Comparison of ENCODE assay signal across 8 mouse cellular contexts in genomic region chr5:53589172-53589960, GRCm38 (mm10).
A peak's percentile ranks its signal among the peaks of the same experiment; 100 is the strongest.
DNase-seq lines count a peak whose midpoint lies in the region; ATAC-seq and TF ChIP-seq lines count a peak whose summit lies in the region.

No protein-coding gene starts in this region.

- peak overlapping the region; percentile 99 for H3K27ac ChIP-seq in forebrain, embryonic 10.5 days
- H3K27ac ChIP-seq in heart, embryonic 15.5 days, result peak overlapping the region; percentile 100
- H3K27ac ChIP-seq in liver, embryonic 14.5 days, result peak overlapping the region; percentile 0
- peak overlapping the region; percentile 97 for H3K27ac ChIP-seq in neural tube, embryonic 11.5 days (ENCODE audit: low read depth, low read length)
- H3K27ac ChIP-seq in stomach, postnatal 0 days (replicated peaks), result peak overlapping the region; percentile 100

- 0 out of 2 replicates have a peak, but pooled peaks have one; percentile 22 for TF ChIP-seq EP300 in liver, embryonic 14.5 days (IDR thresholded peaks at IDR 0.05; ENCODE audit: low read depth)
- peak; percentile 95 for TF ChIP-seq EP300 in stomach, postnatal 0 days (optimal IDR thresholded peaks at IDR 0.05)

- WGBS in forebrain, embryonic 10.5 days, result under 1% methylated on average over 68 of the region's 72 CpGs
- under 1% methylated on average over 72 of the region's 72 CpGs for WGBS in heart, embryonic 15.5 days
- WGBS in liver, embryonic 14.5 days (ENCODE audit: insufficient replicate concordance), result under 1% methylated on average over 72 of the region's 72 CpGs
- WGBS in neural tube, embryonic 11.5 days, result under 1% methylated on average over 59 of the region's 72 CpGs
- under 1% methylated on average over 70 of the region's 72 CpGs for WGBS in stomach, postnatal 0 days

- DNase-seq in CD8-positive naive resting alpha-beta T cell, adult 2 months (ENCODE audit: low read depth in 2 of 2, low spot score in 2 of 2), result peak; percentile 91 to 92
- DNase-seq in c-Kit-positive CD71-negative TER-119-negative erythroid progenitor cells, embryonic 14.5 days (ENCODE audit: low read depth), result peak; percentile 80
- peak; percentile 95 for DNase-seq in forebrain, embryonic 10.5 days (ENCODE audit: extremely low spot score, low spot score)
- DNase-seq in kidney, postnatal 25 days, result peak; percentile 95 to 98
- DNase-seq in liver, embryonic 14.5 days (ENCODE audit: low read depth in 3 of 3, low spot score in 3 of 3), result peak; percentile 81 to 86 (median 81)
- peak; percentile 98 for DNase-seq in neural tube, embryonic 11.5 days (ENCODE audit: low spot score)
- peak; percentile 98 for DNase-seq in stomach, postnatal 0 days (ENCODE audit: low spot score)

- peak overlapping the region; percentile 99 for H3K9ac ChIP-seq in heart, embryonic 15.5 days
- H3K9ac ChIP-seq in liver, embryonic 14.5 days (replicated peaks), result peak overlapping the region; percentile 64
- peak overlapping the region; percentile 99 for H3K9ac ChIP-seq in neural tube, embryonic 11.5 days (ENCODE audit: low read length)
- peak overlapping the region; percentile 96 for H3K9ac ChIP-seq in stomach, postnatal 0 days (ENCODE audit: low read length)

- peak overlapping the region; percentile 98 for H3K4me2 ChIP-seq in heart, embryonic 15.5 days
- H3K4me2 ChIP-seq in liver, embryonic 14.5 days (ENCODE audit: low read depth), result peak overlapping the region; percentile 85
- H3K4me2 ChIP-seq in neural tube, embryonic 11.5 days (ENCODE audit: low read depth), result peak overlapping the region; percentile 92
- peak overlapping the region; percentile 97 for H3K4me2 ChIP-seq in stomach, postnatal 0 days (replicated peaks; ENCODE audit: low read depth)

- peaks cover 35% of the 10 kb centered on the region for H3K4me1 ChIP-seq in forebrain, embryonic 10.5 days
- peaks cover 27% of the 10 kb centered on the region for H3K4me1 ChIP-seq in heart, embryonic 15.5 days (replicated peaks)
- peaks cover 4 to 8% of the 10 kb centered on the region in 2 experiments for H3K4me1 ChIP-seq in liver, embryonic 14.5 days (replicated peaks; ENCODE audit: control insufficient read depth in 2 of 2, insufficient read depth in 2 of 2, low read length in 1 of 2)
- peaks cover 8% of the 10 kb centered on the region for H3K4me1 ChIP-seq in neural tube, embryonic 11.5 days (ENCODE audit: control insufficient read depth, insufficient read depth, low read length)
- no peaks in the 10 kb centered on the region for H3K4me1 ChIP-seq in stomach, postnatal 0 days (replicated peaks; ENCODE audit: control insufficient read depth, insufficient read depth)

- no peaks in the 10 kb centered on the region for H3K9me3 ChIP-seq in forebrain, embryonic 10.5 days
- H3K9me3 ChIP-seq in heart, embryonic 15.5 days (replicated peaks), result no peaks in the 10 kb centered on the region
- H3K9me3 ChIP-seq in liver, embryonic 14.5 days (ENCODE audit: control insufficient read depth, low read length), result no peaks in the 10 kb centered on the region
- H3K9me3 ChIP-seq in neural tube, embryonic 11.5 days (ENCODE audit: control insufficient read depth, low read length), result no peaks in the 10 kb centered on the region
- no peaks in the 10 kb centered on the region for H3K9me3 ChIP-seq in stomach, postnatal 0 days (ENCODE audit: control insufficient read depth, low read length)

- peak overlapping the region; percentile 90 for H3K4me3 ChIP-seq in forebrain, embryonic 10.5 days
- peak overlapping the region; percentile 97 for H3K4me3 ChIP-seq in heart, embryonic 15.5 days
- peak overlapping the region; percentile 69 to 77 for H3K4me3 ChIP-seq in liver, embryonic 14.5 days (ENCODE audit: insufficient read depth in 1 of 2, low read depth in 2 of 2, low read length in 2 of 2)
- peak overlapping the region; percentile 91 for H3K4me3 ChIP-seq in neural tube, embryonic 11.5 days (ENCODE audit: low read depth, low read length)
- H3K4me3 ChIP-seq in stomach, postnatal 0 days (ENCODE audit: low read depth, low read length), result peak overlapping the region; percentile 64

- peak; percentile 79 for ATAC-seq in heart, embryonic 15.5 days (replicated peaks; ENCODE audit: insufficient number of reproducible peaks, insufficient read depth, low FRiP score, low read depth)
- ATAC-seq in liver, embryonic 14.5 days (ENCODE audit: insufficient read depth), result peak; percentile 81
- peak; percentile 80 for ATAC-seq in neural tube, embryonic 11.5 days (ENCODE audit: insufficient read depth, low FRiP score, low TSS enrichment)
- ATAC-seq in stomach, postnatal 0 days (ENCODE audit: low FRiP score, low TSS enrichment), result peak; percentile 94

- no peaks in the 10 kb centered on the region for H3K27me3 ChIP-seq in forebrain, embryonic 10.5 days (ENCODE audit: poor library complexity, severe bottlenecking)
- H3K27me3 ChIP-seq in heart, embryonic 15.5 days, result no peaks in the 10 kb centered on the region
- H3K27me3 ChIP-seq in liver, embryonic 14.5 days (ENCODE audit: control insufficient read depth, insufficient read depth, low read length), result no peaks in the 10 kb centered on the region
- H3K27me3 ChIP-seq in neural tube, embryonic 11.5 days (ENCODE audit: control insufficient read depth, insufficient read depth, low read length), result no peaks in the 10 kb centered on the region
- H3K27me3 ChIP-seq in stomach, postnatal 0 days (ENCODE audit: control insufficient read depth, insufficient read depth, low read length), result no peaks in the 10 kb centered on the region

- no peaks in the 10 kb centered on the region for H3K36me3 ChIP-seq in forebrain, embryonic 10.5 days (replicated peaks)
- H3K36me3 ChIP-seq in heart, embryonic 15.5 days, result no peaks in the 10 kb centered on the region
- no peaks in the 10 kb centered on the region for H3K36me3 ChIP-seq in liver, embryonic 14.5 days (replicated peaks; ENCODE audit: control insufficient read depth, insufficient read depth, low read depth)
- no peaks in the 10 kb centered on the region for H3K36me3 ChIP-seq in neural tube, embryonic 11.5 days (ENCODE audit: control insufficient read depth, insufficient read depth, low read length)
- no peaks in the 10 kb centered on the region for H3K36me3 ChIP-seq in stomach, postnatal 0 days (ENCODE audit: control insufficient read depth, insufficient read depth, low read length)

- peak; percentile 22; the same call in 1 of the 2 replicates for TF ChIP-seq CTCF in liver, embryonic 14.5 days (IDR thresholded peaks at IDR 0.05; ENCODE audit: low read depth)
- peak; percentile 35 for TF ChIP-seq CTCF in stomach, postnatal 0 days (IDR thresholded peaks at IDR 0.05; ENCODE audit: low read depth)

Comparison
In these comparisons a context has a peak if more than half of its experiments do, and no peak if none do; other contexts are left out.
1. Peak in every context shown above with its lines: DNase-seq, ATAC-seq, H3K4me3 ChIP-seq and H3K27ac ChIP-seq.
2. H3K27ac ChIP-seq: peak in every context shown above with its lines; median percentile 100 in heart, embryonic 15.5 days; 100 in stomach, postnatal 0 days; 99 in forebrain, embryonic 10.5 days; 97 in neural tube, embryonic 11.5 days; 0 in liver, embryonic 14.5 days.